14 mouse cellular contexts compared by ENCODE assay signal in genomic region chr17:3366741-3367140, GRCm38 (mm10). TPM values are rescaled to one million over a fixed set of nuclear protein-coding genes. Genes with fewer than 3 reads are reported as not detected.
DNase-seq lines count a peak whose midpoint lies in the region; ATAC-seq lines count a peak whose summit lies in the region.
"Had no signal": no experiment of that assay in that cellular context is flagged by ENCODE, and none has a peak within 500 bp of the region (broad histone marks: within the 10 kb centered on the region; RNA-seq: fewer than 3 reads in every experiment).

No protein-coding gene starts in this region.

- DNase-seq in embryonic facial prominence, embryonic 14.5 days (ENCODE audit: low spot score): peak; percentile 83
- no peak for DNase-seq in embryonic facial prominence, embryonic 10.5 days (ENCODE audit: low spot score)
- peak; percentile 35 for DNase-seq in ovary, postnatal 36 days (ENCODE audit: low spot score)
- no peak for DNase-seq in ovary, postnatal 10 days (ENCODE audit: low spot score)
- DNase-seq in gastrocnemius, postnatal 25 days: peak; percentile 16
- DNase-seq in lung, postnatal 4 days: peak; percentile 32 to 59
- DNase-seq in hindbrain, embryonic 10.5 days (ENCODE audit: low spot score): no peak
- DNase-seq in thymus, postnatal 36 days: no peak
- DNase-seq: layer of hippocampus, postnatal 36 days had no signal

- no peak overlapping the region for H3K4me3 ChIP-seq in embryonic facial prominence, embryonic 14.5 days (ENCODE audit: low read depth, low read length)
- no peak overlapping the region for H3K4me3 ChIP-seq in embryonic facial prominence, embryonic 10.5 days
- no peak overlapping the region for H3K4me3 ChIP-seq in hindbrain, embryonic 10.5 days
- H3K4me3 ChIP-seq: forebrain, embryonic 10.5 days; heart, embryonic 12.5 days; liver, embryonic 15.5 days; stomach, embryonic 15.5 days had no signal

- no peak overlapping the region for H3K9ac ChIP-seq in embryonic facial prominence, embryonic 14.5 days (ENCODE audit: low read depth, low read length)
- H3K9ac ChIP-seq: heart, embryonic 12.5 days; liver, embryonic 15.5 days; stomach, embryonic 15.5 days had no signal

- H3K4me2 ChIP-seq in embryonic facial prominence, embryonic 14.5 days (ENCODE audit: low read depth, low read length): no peak overlapping the region
- H3K4me2 ChIP-seq: heart, embryonic 12.5 days; liver, embryonic 15.5 days; stomach, embryonic 15.5 days had no signal

- H3K27me3 ChIP-seq in embryonic facial prominence, embryonic 14.5 days (replicated peaks; ENCODE audit: control insufficient read depth, insufficient read depth, low read length): no peaks in the 10 kb centered on the region
- no peaks in the 10 kb centered on the region for H3K27me3 ChIP-seq in embryonic facial prominence, embryonic 10.5 days (replicated peaks; ENCODE audit: low read depth, poor library complexity, severe bottlenecking)
- H3K27me3 ChIP-seq in hindbrain, embryonic 10.5 days (ENCODE audit: insufficient read depth, poor library complexity, severe bottlenecking): no peaks in the 10 kb centered on the region
- H3K27me3 ChIP-seq: heart, embryonic 12.5 days; liver, embryonic 15.5 days; stomach, embryonic 15.5 days had no signal

- no peaks in the 10 kb centered on the region for H3K9me3 ChIP-seq in embryonic facial prominence, embryonic 14.5 days (ENCODE audit: control insufficient read depth, low read length)
- H3K9me3 ChIP-seq in embryonic facial prominence, embryonic 10.5 days: no peaks in the 10 kb centered on the region
- no peaks in the 10 kb centered on the region for H3K9me3 ChIP-seq in hindbrain, embryonic 10.5 days
- H3K9me3 ChIP-seq: forebrain, embryonic 10.5 days; liver, embryonic 15.5 days; stomach, embryonic 15.5 days had no signal

- H3K36me3 ChIP-seq in embryonic facial prominence, embryonic 14.5 days (ENCODE audit: control insufficient read depth, insufficient read depth, low read length): peaks cover 5% of the 10 kb centered on the region; the same call in 1 of the 2 replicates
- H3K36me3 ChIP-seq in embryonic facial prominence, embryonic 10.5 days (replicated peaks): no peaks in the 10 kb centered on the region
- no peaks in the 10 kb centered on the region for H3K36me3 ChIP-seq in hindbrain, embryonic 10.5 days
- H3K36me3 ChIP-seq: forebrain, embryonic 10.5 days; heart, embryonic 12.5 days; liver, embryonic 15.5 days; stomach, embryonic 15.5 days had no signal

- peak; percentile 60 for ATAC-seq in embryonic facial prominence, embryonic 14.5 days (ENCODE audit: low read depth)
- ATAC-seq: CD4-positive, CD25-positive, alpha-beta regulatory T cell, adult 4 months had no signal

- no peak overlapping the region for H3K27ac ChIP-seq in embryonic facial prominence, embryonic 14.5 days (replicated peaks; ENCODE audit: low read depth, low read length)
- no peak overlapping the region for H3K27ac ChIP-seq in embryonic facial prominence, embryonic 10.5 days (replicated peaks)
- no peak overlapping the region for H3K27ac ChIP-seq in hindbrain, embryonic 10.5 days
- H3K27ac ChIP-seq: forebrain, embryonic 10.5 days; liver, embryonic 15.5 days; stomach, embryonic 15.5 days had no signal

- whole genome bisulfite sequencing in embryonic facial prominence, embryonic 14.5 days: 74% methylated on average over 3 of the region's 3 CpGs
- 90% methylated on average over 3 of the region's 3 CpGs for WGBS in embryonic facial prominence, embryonic 10.5 days
- 92% methylated on average over 3 of the region's 3 CpGs for WGBS in hindbrain, embryonic 10.5 days

- H3K4me1 ChIP-seq in embryonic facial prominence, embryonic 14.5 days (ENCODE audit: control insufficient read depth, insufficient read depth, low read length): peaks cover 20% of the 10 kb centered on the region
- H3K4me1 ChIP-seq in embryonic facial prominence, embryonic 10.5 days: peaks cover 6% of the 10 kb centered on the region; the same call in 1 of the 2 replicates
- H3K4me1 ChIP-seq in hindbrain, embryonic 10.5 days (replicated peaks): 0 out of 2 replicates have a peak, but pooled peaks cover 3% of the 10 kb centered on the region
- H3K4me1 ChIP-seq: forebrain, embryonic 10.5 days; heart, embryonic 12.5 days; liver, embryonic 15.5 days had no signal

RNA-seq across cellular contexts. Expression of gene Tiam2, which starts 40.4 kb away (rescaled TPM):
- 19.3 and 19.9 TPM in 2 replicates for polyA plus RNA-seq in embryonic facial prominence, embryonic 14.5 days (2014; fragmentation: Nextera tagmentation; extraction: Ambion mirVana)
- 6.0 and 7.7 TPM in 2 replicates for polyA plus RNA-seq in embryonic facial prominence, embryonic 10.5 days (2016; fragmentation: Nextera tagmentation; extraction: Ambion mirVana)
- total RNA-seq in gastrocnemius, postnatal 25 days (2021): 1 to 10 TPM; 2.7 to 3.8 TPM
- polyA plus RNA-seq in hindbrain, embryonic 10.5 days (2016; fragmentation: Nextera tagmentation; extraction: Ambion mirVana): 4.4 and 4.9 TPM in 2 replicates

Comparison
In these comparisons a context has a peak if more than half of its experiments do, and no peak if none do; other contexts are left out.
1. DNase-seq: peak in embryonic facial prominence, embryonic 14.5 days (single experiment), ovary, postnatal 36 days (single experiment), gastrocnemius, postnatal 25 days (single experiment) and lung, postnatal 4 days (2 of 2); none in embryonic facial prominence, embryonic 10.5 days (single experiment), ovary, postnatal 10 days (single experiment), hindbrain, embryonic 10.5 days (single experiment) and thymus, postnatal 36 days (0 of 2).